Mouse (Mus musculus) liver, postnatal 0 days (tissue): ENCODE results near the gene Wdfy1. TPM values are rescaled to one million over a fixed set of nuclear protein-coding genes. Genes with fewer than 3 reads are reported as not detected.

Experiments used
- ATAC-seq: fragments of 200-750 bp; cut with Nextera tagmentation; 2 replicates; pipeline ENCODE4 v1.8.0; 2017; ENCODE audit warnings: mild to moderate bottlenecking, moderate library complexity
- DNase-seq: peaks from one replicate; pipeline ENCODE4 v3.0.0-alpha.2; 2016
- H3K27ac ChIP-seq: fragments of 300-500 bp; sonication (generic); 2 replicates; pipeline ENCODE4 v1.5.1; 2014; ENCODE audit warnings: antibody characterized with exemption, moderate library complexity, mild to moderate bottlenecking, low read depth
- H3K27me3 ChIP-seq: fragments of 300-500 bp; sonication (generic); 2 replicates; pipeline ENCODE4 v1.6.1; 2014; ENCODE audit warnings: low read length, control low read depth, mixed read lengths; ENCODE audit not compliant: insufficient read depth
- H3K36me3 ChIP-seq: fragments of 300-500 bp; sonication (generic); replicated peaks from 2 replicates; pipeline ENCODE4 v1.6.1; 2014; ENCODE audit warnings: mild to moderate bottlenecking, control low read depth, low read length, moderate library complexity, mixed read lengths; ENCODE audit not compliant: insufficient read depth
- H3K4me1 ChIP-seq: fragments of 300-500 bp; sonication (generic); 2 replicates; pipeline ENCODE4 v1.6.1; 2014; ENCODE audit warnings: antibody characterized with exemption, mild to moderate bottlenecking, control low read depth; ENCODE audit not compliant: insufficient read depth
- H3K4me2 ChIP-seq: fragments of 300-500 bp; sonication (generic); 2 replicates; pipeline ENCODE4 v1.6.1; 2014; ENCODE audit warnings: low read depth, mild to moderate bottlenecking, low read length, moderate library complexity, mixed read lengths
- H3K4me3 ChIP-seq: fragments of 300-500 bp; sonication (generic); 2 replicates; pipeline ENCODE4 v1.5.1; 2014; ENCODE audit warnings: low read depth, low read length
- H3K9ac ChIP-seq: fragments of 300-500 bp; sonication (generic); replicated peaks from 2 replicates; pipeline ENCODE4 v1.6.1; 2014; ENCODE audit warnings: mild to moderate bottlenecking, moderate library complexity
- H3K9me3 ChIP-seq: fragments of 300-500 bp; sonication (generic); 2 replicates; pipeline ENCODE4 v1.6.1; 2016; ENCODE audit warnings: mild to moderate bottlenecking, control low read depth, low read length, mixed read lengths
- CTCF ChIP-seq: sonication (generic); IDR thresholded peaks from 2 replicates; pipeline ENCODE4 v1.5.1; 2016; ENCODE audit warnings: antibody characterized with exemption, low read depth
- EP300 ChIP-seq: IDR thresholded peaks from 2 replicates; pipeline ENCODE4 v1.6.1; 2016; ENCODE audit warnings: antibody characterized with exemption, low read depth, mild to moderate bottlenecking
- WGBS: fragments of 180-500 bp; shearing (Covaris S2); extraction: QIAGEN DNeasy Blood & Tissue Kit; methylation state at CpG from one replicate; pipeline ENCODE4 v1.1.7; 2014; ENCODE audit not compliant: insufficient replicate concordance; 5-methylcytosine and 5-hydroxymethylcytosine counted together
- polyA plus RNA-seq: library from polyadenylated mRNA; unstranded; fragments of >200 nt; fragmentation: Nextera tagmentation; extraction: Ambion mirVana; gene quantifications from 2 replicates; pipeline ENCODE4 v1.2.1, GENCODE M21; 2015

Wdfy1 gene
- polyA plus RNA-seq, 1 experiment from 2014 or later: 15.7 TPM

- 32% methylated on average over 7 of the region's 7 CpGs for WGBS
Observed at GRCm38 (mm10) chr1:79752015-79752695, 23.8 kb downstream of the Wdfy1 start.

DNA sequence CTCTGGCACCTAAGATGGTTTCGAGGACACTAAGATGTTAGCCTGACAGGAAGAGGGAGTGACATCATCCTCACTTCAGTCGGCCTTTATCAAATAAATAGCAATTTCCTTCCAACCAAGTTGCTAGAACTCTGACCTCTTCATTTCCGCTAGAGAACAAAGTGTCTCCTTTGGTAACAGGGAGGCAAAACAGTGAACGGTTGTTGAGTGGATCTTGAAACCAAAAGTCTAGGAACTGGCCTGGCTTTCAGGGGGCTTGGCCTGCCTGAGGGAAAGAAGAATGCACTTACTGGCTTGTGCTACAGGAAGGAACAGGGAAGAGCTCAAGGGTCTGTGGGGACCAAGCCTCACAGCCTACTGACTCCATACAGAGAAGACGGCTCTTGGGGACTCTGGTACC, 24.8 kb downstream of the Wdfy1 start:
- WGBS: 37% methylated on average over 5 of the region's 5 CpGs
- Histone ChIP-seq H3K27ac (peak overlapping the region; percentile 70), H3K4me1 (peaks cover 24% of the 10 kb centered on the region), H3K27me3 (no peaks in the 10 kb centered on the region), H3K9ac (no peak overlapping the region), H3K36me3 (no peaks in the 10 kb centered on the region), H3K9me3 (no peaks in the 10 kb centered on the region), H3K4me3 (no peak overlapping the region), H3K4me2 (peak overlapping the region; percentile 32; the same call in 1 of the 2 replicates)
- no peak; the same call in 1 of the 2 replicates for TF ChIP-seq EP300
- TF ChIP-seq CTCF: no peak
- 0 out of 2 replicates have a peak, but pooled peaks have one; percentile 27 for ATAC-seq
- DNase-seq: no peak

More at GRCm38 (mm10) chr1:79752015-79752695, 23.8 kb downstream of the Wdfy1 start:
- Histone ChIP-seq H3K4me2 (peak overlapping the region; percentile 32; the same call in 1 of the 2 replicates), H3K9me3 (no peaks in the 10 kb centered on the region), H3K27ac (peak overlapping the region; percentile 70), H3K9ac (no peak overlapping the region), H3K36me3 (no peaks in the 10 kb centered on the region), H3K4me3 (no peak overlapping the region), H3K4me1 (peaks cover 24% of the 10 kb centered on the region), H3K27me3 (no peaks in the 10 kb centered on the region)
- TF ChIP-seq EP300 (no peak), CTCF (no peak)
- DNase-seq (no peak), ATAC-seq (peak; percentile 36)

- H3K4me3 ChIP-seq: no peak overlapping the region
- DNase-seq (no peak), ATAC-seq (no peak)
- no peaks in the 10 kb centered on the region for H3K36me3 ChIP-seq
- WGBS: 72% methylated on average over 4 of the region's 4 CpGs
- H3K27ac ChIP-seq: no peak overlapping the region
- no peaks in the 10 kb centered on the region for H3K9me3 ChIP-seq
- TF ChIP-seq CTCF: no peak
- TF ChIP-seq EP300: no peak
- no peak overlapping the region for H3K4me2 ChIP-seq
- peaks cover 4% of the 10 kb centered on the region for H3K4me1 ChIP-seq
- no peaks in the 10 kb centered on the region for H3K27me3 ChIP-seq
- no peak overlapping the region for H3K9ac ChIP-seq
Observed at GRCm38 (mm10) chr1:79746056-79746455, 29.9 kb downstream of the Wdfy1 start.

DNA sequence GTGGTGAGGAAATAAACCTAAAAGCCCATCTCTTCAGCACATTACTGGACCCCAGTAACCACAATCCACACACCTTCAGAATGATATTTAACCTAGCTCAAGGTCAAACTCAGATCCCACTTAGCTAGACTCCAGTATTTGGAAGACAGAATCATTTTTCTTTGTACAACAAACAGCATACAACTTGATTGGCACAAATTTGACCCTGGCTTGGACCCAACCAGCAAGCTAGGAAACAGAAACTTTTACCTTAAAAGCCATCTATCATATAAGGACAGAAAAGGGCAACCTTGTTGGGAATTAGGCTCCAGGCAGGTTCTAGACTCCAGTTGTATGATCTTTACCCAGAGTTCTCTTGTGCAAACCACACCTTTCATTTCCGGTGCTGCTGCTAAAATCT, 32.6 kb downstream of the Wdfy1 start:
- H3K4me2 ChIP-seq: no peak overlapping the region
- no peak for ATAC-seq
- no peak overlapping the region for H3K27ac ChIP-seq
- H3K9me3 ChIP-seq: no peaks in the 10 kb centered on the region
- TF ChIP-seq EP300 (no peak), CTCF (no peak)
- no peak for DNase-seq
- WGBS: 87% methylated on average over 1 of the region's 1 CpGs
- no peak overlapping the region for H3K9ac ChIP-seq
- H3K4me3 ChIP-seq: no peak overlapping the region
- no peaks in the 10 kb centered on the region for H3K36me3 ChIP-seq
- H3K4me1 ChIP-seq: peaks cover 2% of the 10 kb centered on the region; the same call in 1 of the 2 replicates
- no peaks in the 10 kb centered on the region for H3K27me3 ChIP-seq

DNA sequence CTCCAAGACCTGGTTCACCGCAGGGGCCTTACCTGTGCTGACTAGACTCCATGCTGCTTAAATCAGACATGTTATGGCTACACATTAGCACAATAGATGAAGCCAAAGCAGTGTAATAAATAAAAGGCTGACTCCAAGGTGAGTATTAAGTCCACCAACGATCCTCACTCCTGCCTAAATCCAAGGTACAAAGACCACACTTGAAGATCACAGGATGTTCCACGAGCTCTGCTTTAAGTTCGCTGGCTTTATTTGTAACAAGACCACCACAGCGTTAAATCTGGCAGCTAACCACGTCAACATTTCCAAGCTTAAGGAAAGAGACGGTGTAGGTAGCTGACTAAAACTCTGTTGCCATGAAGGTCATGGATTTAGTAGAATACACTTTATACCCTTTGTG, 33.0 kb downstream of the Wdfy1 start:
- 88% methylated on average over 7 of the region's 7 CpGs for WGBS
- H3K4me1 ChIP-seq: peaks cover 2% of the 10 kb centered on the region; the same call in 1 of the 2 replicates

GRCm38 (mm10) chr1:79741002-79741401, 34.9 kb downstream of the Wdfy1 start:
- ATAC-seq: peak; percentile 72
- H3K9me3 ChIP-seq: no peaks in the 10 kb centered on the region
- TF ChIP-seq CTCF (no peak), EP300 (no peak)
- peaks cover 2% of the 10 kb centered on the region; the same call in 1 of the 2 replicates for H3K4me1 ChIP-seq
- H3K27me3 ChIP-seq: no peaks in the 10 kb centered on the region
- H3K36me3 ChIP-seq: no peaks in the 10 kb centered on the region
- WGBS: 42% methylated on average over 4 of the region's 4 CpGs
- H3K27ac ChIP-seq: 0 out of 2 replicates have a peak overlapping the region, but pooled peaks have one; percentile 16
- H3K9ac ChIP-seq: no peak overlapping the region
- DNase-seq: no peak
- H3K4me3 ChIP-seq: no peak overlapping the region
- H3K4me2 ChIP-seq: no peak overlapping the region

More for the DNA sequence above, 33.0 kb downstream of the Wdfy1 start:
- Histone ChIP-seq H3K27me3 (no peaks in the 10 kb centered on the region), H3K4me3 (no peak overlapping the region), H3K4me2 (no peak overlapping the region), H3K27ac (no peak overlapping the region), H3K9me3 (no peaks in the 10 kb centered on the region), H3K36me3 (no peaks in the 10 kb centered on the region), H3K9ac (no peak overlapping the region)
- DNase-seq (no peak), ATAC-seq (no peak)
- TF ChIP-seq EP300 (no peak), CTCF (no peak)
